Mouse (Mus musculus): Measurements from ENCODE around the gene Carnmt1. TPM values are rescaled to one million over a fixed set of nuclear protein-coding genes. Genes with fewer than 3 reads are reported as not detected.

Carnmt1 gene
- 27.8 and 29.9 TPM in 2 replicates for polyA plus RNA-seq (2016; fragmentation: Nextera tagmentation; extraction: Ambion mirVana)

DNA sequence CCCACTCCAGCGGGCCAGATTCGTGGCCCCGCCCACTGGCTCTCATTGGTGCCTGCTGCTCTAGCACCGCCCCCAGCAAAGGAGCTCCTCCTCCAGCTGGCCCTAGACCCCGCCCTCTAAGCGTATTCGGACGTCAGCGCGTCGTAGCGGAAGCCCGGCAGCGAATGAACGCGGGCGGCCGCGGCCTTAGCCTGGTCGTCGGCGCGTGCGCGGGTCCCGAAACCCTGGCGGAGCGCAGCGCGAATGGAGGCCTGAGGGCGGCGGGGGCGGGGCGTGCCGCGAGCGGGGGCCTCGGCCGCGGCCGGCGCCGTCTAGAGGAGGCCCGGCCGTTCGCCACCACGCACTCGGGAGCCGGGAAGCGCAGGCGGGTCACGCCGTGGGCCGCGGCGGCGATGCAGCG is at the start of gene Carnmt1:
TSS of gene Carnmt1 (plus strand) at position 157 of the 400 bp plus-strand sequence.
- DNase-seq (ENCODE audit: low spot score): peak; percentile 98
- Histone ChIP-seq H3K9me3 (no peaks in the 10 kb centered on the region), H3K4me1 (peaks cover 25% of the 10 kb centered on the region), H3K36me3 (replicated peaks) (no peaks in the 10 kb centered on the region), H3K27ac (replicated peaks) (peak within 1 kb of the TSS; percentile 91), H3K4me3 (peak within 1 kb of the TSS; percentile 80), H3K27me3 (replicated peaks; ENCODE audit: low read depth, poor library complexity, severe bottlenecking) (no peaks in the 10 kb centered on the region)
- WGBS: under 1% methylated on average over 54 of the region's 58 CpGs

DNA sequence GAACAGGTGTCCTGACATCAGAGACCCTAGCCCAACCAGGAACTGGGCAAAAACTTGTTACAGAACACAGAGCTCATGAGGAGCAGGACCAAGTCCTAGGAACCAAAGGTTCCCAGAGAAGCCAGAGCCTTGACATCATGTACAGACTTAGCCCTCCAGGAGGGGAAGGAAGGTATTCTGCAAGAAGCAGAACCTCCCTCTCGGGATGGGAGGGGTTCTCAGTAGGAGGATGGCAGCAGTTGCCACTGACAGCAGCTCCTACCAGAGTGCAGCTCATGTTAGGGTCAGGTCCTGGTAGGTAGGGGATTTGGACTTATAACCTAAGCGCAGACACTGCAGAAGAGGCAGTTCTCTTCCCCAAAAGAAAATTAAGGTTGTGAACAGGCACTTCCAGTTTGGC is 46.7 kb upstream of the Carnmt1 start:
- DNase-seq (ENCODE audit: low spot score): no peak
- no peaks in the 10 kb centered on the region for H3K36me3 ChIP-seq (replicated peaks)
- H3K9me3 ChIP-seq: no peaks in the 10 kb centered on the region
- H3K4me1 ChIP-seq: no peaks in the 10 kb centered on the region
- no peak overlapping the region for H3K27ac ChIP-seq (replicated peaks)
- 83% methylated on average over 2 of the region's 2 CpGs for WGBS
- H3K4me3 ChIP-seq: no peak overlapping the region
- no peaks in the 10 kb centered on the region for H3K27me3 ChIP-seq (replicated peaks; ENCODE audit: low read depth, poor library complexity, severe bottlenecking)

DNA sequence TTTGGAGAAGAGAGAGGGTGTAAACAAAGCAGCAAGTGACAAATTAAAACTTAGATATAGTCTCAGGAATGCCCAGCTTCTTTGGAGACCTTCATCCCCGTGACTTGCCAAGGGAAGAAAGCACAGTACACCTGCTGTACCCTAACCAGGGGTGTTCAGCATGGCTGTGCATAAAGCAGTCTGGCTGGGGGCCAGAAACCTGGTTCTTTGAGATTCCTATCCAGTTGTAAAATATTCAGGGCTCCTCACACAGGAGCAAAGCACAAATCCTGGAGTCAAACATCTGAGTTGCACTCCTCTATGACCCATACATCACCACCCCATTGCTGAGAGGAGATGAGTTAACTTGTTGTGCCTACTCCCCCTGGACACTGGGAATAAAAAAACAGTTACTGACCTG is 41.0 kb upstream of the Carnmt1 start:
- WGBS: 74% methylated on average over 1 of the region's 1 CpGs
- DNase-seq (ENCODE audit: low spot score): no peak
- H3K4me3 ChIP-seq: no peak overlapping the region
- H3K4me1 ChIP-seq: 0 out of 2 replicates have a peak, but pooled peaks cover 15% of the 10 kb centered on the region
- H3K36me3 ChIP-seq (replicated peaks): no peaks in the 10 kb centered on the region
- H3K27me3 ChIP-seq (replicated peaks; ENCODE audit: low read depth, poor library complexity, severe bottlenecking): peaks cover 30% of the 10 kb centered on the region
- no peaks in the 10 kb centered on the region for H3K9me3 ChIP-seq
- no peak overlapping the region for H3K27ac ChIP-seq (replicated peaks)

DNA sequence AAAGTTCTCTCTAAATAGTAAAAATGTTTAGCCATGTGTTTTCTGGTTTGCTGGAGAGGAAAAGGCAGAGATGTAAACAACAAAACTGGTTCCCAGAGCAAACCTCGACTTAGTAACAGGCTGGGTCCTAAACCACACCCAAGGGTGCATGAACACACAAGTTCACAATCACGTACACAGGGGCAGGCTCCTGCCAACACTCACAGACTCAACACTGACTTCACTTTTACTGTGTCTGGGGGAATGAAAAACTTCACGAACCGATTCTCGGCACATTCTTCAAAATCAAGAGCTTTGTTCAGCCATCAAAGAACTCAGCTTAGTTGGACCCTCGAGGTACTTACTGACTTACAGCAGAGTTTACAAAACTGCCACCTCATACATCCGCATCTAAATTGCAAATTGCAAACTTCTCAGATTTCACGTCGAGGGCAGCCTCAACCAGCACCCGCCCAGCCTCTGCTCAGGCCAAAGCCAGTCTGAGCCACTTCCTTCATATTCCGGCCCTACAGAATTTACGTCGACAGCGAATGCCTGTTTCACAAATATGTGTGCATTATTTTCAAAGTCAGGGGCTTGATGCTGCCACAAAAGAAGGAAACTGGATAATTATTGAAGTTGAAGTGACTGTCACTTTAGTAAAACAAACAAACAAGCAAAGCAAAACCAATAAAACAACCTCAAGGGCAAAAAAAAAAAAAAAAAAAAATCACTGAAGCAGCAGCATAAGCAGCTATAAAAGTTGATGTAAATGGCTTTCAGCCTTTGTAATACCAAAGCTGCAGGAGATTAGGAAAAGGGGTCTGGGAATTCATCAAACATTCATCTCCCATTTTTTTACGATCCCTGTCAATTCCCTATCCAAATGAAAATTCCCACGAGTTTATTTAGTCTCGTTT is 40.1 kb upstream of the Carnmt1 start:
- peaks cover 30% of the 10 kb centered on the region for H3K27me3 ChIP-seq (replicated peaks; ENCODE audit: low read depth, poor library complexity, severe bottlenecking)
- H3K4me1 ChIP-seq: 0 out of 2 replicates have a peak, but pooled peaks cover 15% of the 10 kb centered on the region
- 0 out of 2 replicates have a peak overlapping the region, but pooled peaks have one; percentile 83 for H3K27ac ChIP-seq (replicated peaks)
- no peaks in the 10 kb centered on the region for H3K9me3 ChIP-seq
- peak; percentile 45 for DNase-seq (ENCODE audit: low spot score)
- no peaks in the 10 kb centered on the region for H3K36me3 ChIP-seq (replicated peaks)
- 12% methylated on average over 17 of the region's 17 CpGs for WGBS
- H3K4me3 ChIP-seq: peak overlapping the region; percentile 82

DNA sequence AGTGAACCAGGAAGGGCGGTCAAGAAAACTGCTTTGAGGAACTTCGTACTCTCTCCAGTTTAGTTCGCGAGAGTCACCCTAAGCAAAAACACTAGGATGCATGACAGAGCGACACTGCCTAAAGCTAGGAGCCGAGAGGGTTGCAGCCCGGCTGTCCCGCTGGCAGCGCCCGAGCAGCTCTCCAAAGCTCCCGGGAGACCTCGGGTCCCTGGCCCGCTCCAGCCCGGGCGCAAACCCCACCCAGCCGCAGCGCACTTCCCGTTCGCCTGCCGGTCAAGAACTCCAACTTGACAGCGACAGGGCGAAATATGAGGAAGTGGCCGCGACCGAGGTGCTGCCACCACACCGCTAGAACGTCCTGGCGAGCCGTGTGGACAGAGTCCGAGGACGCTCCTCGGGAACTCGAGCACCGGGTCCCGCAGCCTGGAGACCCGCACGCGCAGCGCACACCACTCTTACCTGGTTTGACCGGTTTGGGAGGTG is 39.4 kb upstream of the Carnmt1 start:
- H3K27ac ChIP-seq (replicated peaks): peak overlapping the region; percentile 83
- H3K4me1 ChIP-seq: 0 out of 2 replicates have a peak, but pooled peaks cover 15% of the 10 kb centered on the region
- H3K27me3 ChIP-seq (replicated peaks; ENCODE audit: low read depth, poor library complexity, severe bottlenecking): peaks cover 30% of the 10 kb centered on the region
- peak; percentile 70 for DNase-seq (ENCODE audit: low spot score)
- no peaks in the 10 kb centered on the region for H3K9me3 ChIP-seq
- WGBS: under 1% methylated on average over 40 of the region's 40 CpGs
- no peaks in the 10 kb centered on the region for H3K36me3 ChIP-seq (replicated peaks)
- H3K4me3 ChIP-seq: peak overlapping the region; percentile 82

DNA sequence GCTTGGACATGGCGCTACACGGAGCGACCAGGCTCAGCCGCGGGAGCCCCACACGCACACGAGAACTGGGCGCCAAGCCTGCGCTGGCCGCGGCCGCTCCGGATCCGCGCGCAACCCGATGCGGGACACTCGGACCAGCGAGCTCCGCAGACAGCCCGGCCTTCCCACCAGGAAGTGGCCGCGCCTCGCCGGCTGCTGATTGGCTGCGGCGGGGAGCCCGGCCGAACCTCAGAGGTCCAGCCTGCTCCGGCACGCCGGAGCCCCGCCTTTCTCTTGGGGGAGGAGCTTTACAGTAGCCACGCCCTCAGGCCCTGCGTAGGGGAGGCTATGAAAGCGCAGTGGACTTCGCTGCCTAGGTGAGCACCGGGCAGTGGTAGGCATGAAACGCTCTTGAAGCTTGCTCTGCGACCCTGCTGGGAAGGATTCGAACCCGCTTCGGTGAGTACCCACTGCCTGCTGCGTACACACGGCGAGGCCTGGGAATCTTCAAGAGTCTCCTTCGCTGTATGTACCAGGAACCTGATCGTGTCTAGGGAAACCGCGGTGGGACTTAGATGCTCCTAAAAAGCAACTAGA is 38.8 kb upstream of the Carnmt1 start, which contains the start of the genes Ostf1 and Nmrk1:
TSS of gene Ostf1 (minus strand) at position 180 of the 576 bp plus-strand sequence.
TSS of gene Nmrk1 (plus strand) at position 307 of the 576 bp plus-strand sequence.
- DNase-seq (ENCODE audit: low spot score): peak; percentile 96
- H3K36me3 ChIP-seq (replicated peaks): no peaks in the 10 kb centered on the region
- H3K9me3 ChIP-seq: no peaks in the 10 kb centered on the region
- peak within 1 kb of the TSS; percentile 83 for H3K27ac ChIP-seq (replicated peaks)
- 0 out of 2 replicates have a peak, but pooled peaks cover 15% of the 10 kb centered on the region for H3K4me1 ChIP-seq
- under 1% methylated on average over 51 of the region's 51 CpGs for WGBS
- peaks cover 30% of the 10 kb centered on the region for H3K27me3 ChIP-seq (replicated peaks; ENCODE audit: low read depth, poor library complexity, severe bottlenecking)
- H3K4me3 ChIP-seq: peak within 1 kb of the TSS; percentile 82

DNA sequence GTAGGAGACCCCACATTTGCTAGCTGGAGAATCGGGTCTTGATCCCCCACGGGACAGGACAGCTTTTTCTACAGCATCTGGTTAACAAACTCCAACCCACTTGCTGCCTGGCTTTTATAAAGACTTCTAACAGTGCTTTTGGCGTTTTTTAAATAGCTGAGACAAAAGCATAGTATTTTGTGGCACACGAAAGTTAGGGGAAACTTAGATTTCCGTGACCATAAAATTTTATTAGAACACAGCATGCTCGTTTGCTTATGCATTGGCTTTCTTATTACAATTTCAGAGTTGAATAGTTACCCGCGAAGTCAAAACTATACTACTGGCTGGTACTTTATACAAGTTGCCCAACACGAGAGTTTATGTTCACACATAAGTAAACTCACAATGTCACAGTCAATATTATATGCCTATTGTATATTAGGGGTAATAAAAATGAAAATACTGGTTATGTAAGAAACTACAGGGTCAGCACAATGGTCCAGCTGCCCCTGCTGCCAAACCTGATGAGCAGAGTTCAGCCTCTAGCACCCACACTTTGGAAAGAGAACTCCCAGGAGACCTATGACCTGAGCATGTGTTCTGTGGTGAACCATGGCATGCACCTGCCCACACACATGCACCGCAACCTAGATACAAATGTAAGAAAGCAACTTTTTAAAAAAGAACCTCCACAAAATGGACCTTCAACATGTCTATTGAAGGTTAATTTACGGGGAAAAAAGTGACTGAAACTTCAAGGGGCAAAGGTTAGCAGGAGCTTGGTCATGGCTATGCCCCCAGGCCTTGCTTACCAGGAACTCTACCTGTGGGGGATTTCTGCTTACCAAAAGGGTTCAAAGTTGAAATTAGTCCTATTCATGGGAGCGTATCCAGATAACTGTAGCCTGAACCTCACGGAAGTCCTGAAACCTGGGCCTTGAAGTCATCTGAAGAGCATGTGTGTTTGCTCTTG is 38.1 kb upstream of the Carnmt1 start:
- H3K27me3 ChIP-seq (replicated peaks; ENCODE audit: low read depth, poor library complexity, severe bottlenecking): peaks cover 30% of the 10 kb centered on the region
- DNase-seq (ENCODE audit: low spot score): no peak
- H3K4me1 ChIP-seq: 0 out of 2 replicates have a peak, but pooled peaks cover 15% of the 10 kb centered on the region
- peak overlapping the region; percentile 82 for H3K4me3 ChIP-seq
- 64% methylated on average over 13 of the region's 13 CpGs for WGBS
- no peaks in the 10 kb centered on the region for H3K9me3 ChIP-seq
- peak overlapping the region; percentile 83 for H3K27ac ChIP-seq (replicated peaks)
- H3K36me3 ChIP-seq (replicated peaks): no peaks in the 10 kb centered on the region

DNA sequence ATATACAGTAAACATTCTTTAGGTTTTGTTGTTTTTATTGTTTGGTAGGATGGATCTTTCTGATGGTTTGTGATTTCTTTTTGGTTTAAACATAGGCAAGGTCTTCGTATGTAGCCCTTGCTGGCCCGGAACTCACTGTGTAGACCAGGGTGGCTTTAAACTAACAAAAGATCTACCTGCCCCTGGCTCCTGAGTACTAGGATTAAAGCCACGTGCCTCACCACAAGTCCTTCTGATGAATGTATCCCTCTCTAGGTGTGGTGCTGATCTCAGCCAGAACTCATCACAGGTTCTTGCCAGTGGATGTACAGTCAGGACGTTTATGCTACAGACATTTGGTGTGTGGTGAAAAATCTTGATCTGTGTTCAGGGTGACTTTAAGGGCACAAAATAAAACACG is 32.6 kb upstream of the Carnmt1 start:
- H3K4me3 ChIP-seq: no peak overlapping the region
- H3K27ac ChIP-seq (replicated peaks): no peak overlapping the region
- DNase-seq (ENCODE audit: low spot score): no peak
- peaks cover 7% of the 10 kb centered on the region for H3K4me1 ChIP-seq
- H3K36me3 ChIP-seq (replicated peaks): no peaks in the 10 kb centered on the region; the same call in 1 of the 2 replicates
- H3K9me3 ChIP-seq: no peaks in the 10 kb centered on the region
- peaks cover 16% of the 10 kb centered on the region for H3K27me3 ChIP-seq (replicated peaks; ENCODE audit: low read depth, poor library complexity, severe bottlenecking)
- WGBS: 87% methylated on average over 5 of the region's 5 CpGs

DNA sequence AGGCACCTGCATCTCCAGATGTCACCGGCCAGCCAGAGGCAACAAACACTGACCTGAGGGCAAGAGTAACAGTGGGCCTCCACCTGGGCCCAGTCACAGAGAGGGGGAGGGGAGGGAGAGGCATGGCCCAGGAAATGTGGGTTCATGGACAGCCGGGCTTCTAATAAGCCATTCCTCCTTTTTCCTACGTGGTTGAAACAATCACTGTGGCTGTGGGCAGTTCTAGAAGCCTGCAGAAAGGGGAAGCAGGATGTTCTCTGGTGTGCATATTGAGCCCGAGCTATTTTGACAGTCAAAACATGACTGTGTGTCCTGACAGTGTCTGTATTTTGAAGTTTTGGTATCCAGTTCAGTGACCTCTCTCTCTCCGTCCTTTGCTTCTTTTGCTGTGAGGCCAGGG is 31.6 kb upstream of the Carnmt1 start:
- Histone ChIP-seq H3K27me3 (replicated peaks; ENCODE audit: low read depth, poor library complexity, severe bottlenecking) (peaks cover 6% of the 10 kb centered on the region; the same call in 1 of the 2 replicates), H3K9me3 (no peaks in the 10 kb centered on the region), H3K4me1 (peaks cover 7% of the 10 kb centered on the region), H3K36me3 (replicated peaks) (no peaks in the 10 kb centered on the region; the same call in 1 of the 2 replicates), H3K27ac (replicated peaks) (no peak overlapping the region), H3K4me3 (no peak overlapping the region)
- 66% methylated on average over 5 of the region's 5 CpGs for WGBS
- no peak for DNase-seq (ENCODE audit: low spot score)

DNA sequence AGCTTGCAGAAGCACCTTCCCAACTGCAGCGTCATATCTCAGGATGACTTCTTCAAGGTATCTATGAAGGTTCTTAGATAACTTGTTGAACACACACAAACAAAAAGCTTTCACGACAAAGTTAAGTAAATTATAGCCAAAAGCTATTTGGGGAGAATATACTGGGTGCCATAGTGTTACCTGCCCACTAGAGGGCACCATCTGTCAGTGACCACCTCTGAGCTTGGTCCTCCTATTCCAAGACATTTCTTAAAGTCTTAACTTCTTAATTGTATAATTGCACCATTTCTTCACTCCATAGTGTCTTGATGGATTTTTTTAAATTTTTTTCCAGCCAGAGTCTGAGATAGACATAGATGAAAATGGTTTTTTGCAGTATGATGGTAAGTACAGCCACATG is 31.0 kb upstream of the Carnmt1 start:
- no peak for DNase-seq (ENCODE audit: low spot score)
- Histone ChIP-seq H3K36me3 (replicated peaks) (no peaks in the 10 kb centered on the region; the same call in 1 of the 2 replicates), H3K27me3 (replicated peaks; ENCODE audit: low read depth, poor library complexity, severe bottlenecking) (no peaks in the 10 kb centered on the region), H3K4me1 (peaks cover 7% of the 10 kb centered on the region), H3K9me3 (no peaks in the 10 kb centered on the region), H3K27ac (replicated peaks) (no peak overlapping the region), H3K4me3 (no peak overlapping the region)
- WGBS: 28% methylated on average over 2 of the region's 2 CpGs

DNA sequence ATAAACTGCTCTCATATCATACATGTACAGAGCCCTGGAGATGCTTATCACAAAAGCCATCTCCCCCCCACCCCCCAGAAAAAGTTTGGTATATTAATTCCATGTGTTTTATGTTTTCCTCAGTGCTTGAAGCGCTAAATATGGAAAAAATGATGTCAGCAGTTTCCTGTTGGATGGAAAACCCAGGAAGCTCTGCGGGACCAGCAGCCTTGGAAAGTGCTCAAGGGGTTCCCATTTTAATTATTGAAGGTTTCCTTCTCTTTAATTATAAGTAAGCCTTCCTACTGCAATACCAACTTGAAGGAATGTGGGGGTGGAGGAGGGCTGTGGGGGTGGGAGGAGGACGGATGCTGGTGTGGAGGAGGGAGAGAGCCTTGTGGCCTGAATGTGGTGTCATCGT is 29.6 kb upstream of the Carnmt1 start:
- Histone ChIP-seq H3K36me3 (replicated peaks) (no peaks in the 10 kb centered on the region; the same call in 1 of the 2 replicates), H3K9me3 (no peaks in the 10 kb centered on the region), H3K4me1 (peaks cover 7% of the 10 kb centered on the region), H3K27ac (replicated peaks) (no peak overlapping the region), H3K27me3 (replicated peaks; ENCODE audit: low read depth, poor library complexity, severe bottlenecking) (no peaks in the 10 kb centered on the region), H3K4me3 (no peak overlapping the region)
- DNase-seq (ENCODE audit: low spot score): no peak
- 59% methylated on average over 4 of the region's 4 CpGs for WGBS

All from embryonic facial prominence, embryonic 10.5 days (tissue).